Mouse (Mus musculus) heart, postnatal 14 days (tissue): Measurements from ENCODE around the gene Ybx3. TPM values are rescaled to one million over a fixed set of nuclear protein-coding genes. Genes with fewer than 3 reads are reported as not detected.

ENCODE experiments used
- DNase-seq, 2 experiments: peaks; one replicate each; pipeline ENCODE4 v3.0.0; 2021 to 2022
- intact Hi-C: fragments of 180-260 bp; cut with DNase I; formaldehyde crosslinking; loops from one replicate; pipeline ENCODE4 v1.15.1; 2025
- long read RNA-seq, 2 experiments: library from polyadenylated mRNA; stranded (forward); transcript quantifications; one replicate each; pipeline ENCODE4 v2.0.0; 2021
- total RNA-seq, 2 experiments: library from RNA; stranded (reverse); gene quantifications; 2 replicates each; pipeline ENCODE4 v1.2.3; 2021

Ybx3 gene
- 100 to 1,000 TPM; 210 to 214 TPM for total RNA-seq
- long read RNA-seq, experiment 1, transcript Ybx3-202 (9 exons, 1,684 nt) = major isoform, 393 of 519 reads
- long read RNA-seq, experiment 1, transcript Ybx3-201 (10 exons, 1,853 nt) = minor isoform, 106 of 519 reads
- long read RNA-seq, experiment 1, partial matches to known transcripts = 4 of 519 reads
- long read RNA-seq, experiment 1, other reads (novel, unspliced or antisense) = 14 of 519 reads
- long read RNA-seq, experiment 2, transcript Ybx3-201 (10 exons, 1,853 nt) = minor isoform, 73 of 449 reads
- long read RNA-seq, experiment 2, transcript Ybx3-202 (9 exons, 1,684 nt) = major isoform, 344 of 449 reads
- long read RNA-seq, experiment 2, partial matches to known transcripts = 6 of 449 reads
- long read RNA-seq, experiment 2, other reads (novel, unspliced or antisense) = 26 of 449 reads

GRCm38 (mm10) chr6:131388040-131389021 lies at the start of gene Ybx3:
Gene Ybx3 (minus strand): TSS chr6:131388476.
- peak; percentile 90 to 91 for DNase-seq
- intact Hi-C loops = loop anchor here (2.0 kb wide), 1 partner anchor 30 kb away; no protein-coding TSS in a partner anchor

GRCm38 (mm10) chr6:131436626-131437025 lies 48.4 kb upstream of the Ybx3 start:
- intact Hi-C loops = no loop called here
- no peak for DNase-seq

GRCm38 (mm10) chr6:131434088-131434487 lies 45.8 kb upstream of the Ybx3 start:
- intact Hi-C loops = no loop called here
- DNase-seq = no peak

- peak; percentile 20 for DNase-seq
- intact Hi-C loops = no loop called here
Observed at GRCm38 (mm10) chr6:131433153-131434048, 45.1 kb upstream of the Ybx3 start.

- peak; percentile 30 to 52 for DNase-seq
- intact Hi-C loops = loop anchor here (1.0 kb wide), 1 partner anchor 54 kb away; no protein-coding TSS in a partner anchor
Observed at GRCm38 (mm10) chr6:131421572-131421971, 33.3 kb upstream of the Ybx3 start.

GRCm38 (mm10) chr6:131419614-131420013 lies 31.3 kb upstream of the Ybx3 start:
- intact Hi-C loops = loop anchor here (2.0 to 5.0 kb wide), 2 partner anchors 31 to 127 kb away; partner anchors contain the start of genes Magohb and Ybx3

GRCm38 (mm10) chr6:131418770-131419169 lies 30.5 kb upstream of the Ybx3 start:
- intact Hi-C loops = loop anchor here (2.0 to 5.0 kb wide), 2 partner anchors 30 to 126 kb away; partner anchors contain the start of genes Magohb and Ybx3
- peak; percentile 9 to 45 for DNase-seq

More at GRCm38 (mm10) chr6:131419614-131420013, 31.3 kb upstream of the Ybx3 start:
- no peak for DNase-seq

- no peak for DNase-seq
- intact Hi-C loops = no loop called here
Observed at GRCm38 (mm10) chr6:131411116-131411843, 23.0 kb upstream of the Ybx3 start.

- intact Hi-C loops = no loop called here
- no peak for DNase-seq
Observed at GRCm38 (mm10) chr6:131406957-131407356, 18.7 kb upstream of the Ybx3 start.

- no peak for DNase-seq
- intact Hi-C loops = no loop called here
Observed at GRCm38 (mm10) chr6:131405896-131406295, 17.6 kb upstream of the Ybx3 start.

- DNase-seq = no peak
- intact Hi-C loops = no loop called here
Observed at GRCm38 (mm10) chr6:131405174-131405573, 16.9 kb upstream of the Ybx3 start.

- no peak for DNase-seq
- intact Hi-C loops = no loop called here
Observed at GRCm38 (mm10) chr6:131404260-131404659, 16.0 kb upstream of the Ybx3 start.

- intact Hi-C loops = no loop called here
- DNase-seq = no peak
Observed at GRCm38 (mm10) chr6:131403036-131403435, 14.8 kb upstream of the Ybx3 start.

GRCm38 (mm10) chr6:131402606-131403005 lies 14.3 kb upstream of the Ybx3 start:
- intact Hi-C loops = no loop called here
- DNase-seq = no peak

- intact Hi-C loops = no loop called here
- no peak for DNase-seq
Observed at GRCm38 (mm10) chr6:131401259-131401658, 13.0 kb upstream of the Ybx3 start.

GRCm38 (mm10) chr6:131396650-131397049 lies 8.4 kb upstream of the Ybx3 start:
- intact Hi-C loops = no loop called here
- no peak for DNase-seq

GRCm38 (mm10) chr6:131393873-131394660 lies 5.8 kb upstream of the Ybx3 start:
- no peak for DNase-seq
- intact Hi-C loops = no loop called here
